Mouse (Mus musculus) spleen, adult 18-20 months (tissue): ENCODE data around the gene Six2.
"Not testable (repeated sequence)": the region's sequence is repeated elsewhere in the genome, so short reads cannot be mapped to it uniquely, and the experiment has no call there.

Experiments
- DNase-seq, 2 experiments: peaks; one replicate each; pipeline ENCODE4 v3.0.0; 2022; ENCODE audit warnings: mixed read lengths in 2 of 2

Gene Six2

GRCm38 (mm10) chr17:85689807-85690319 is 1.8 kb upstream of the Six2 start:
- DNase-seq: no peak

- DNase-seq: no peak
Observed at GRCm38 (mm10) chr17:85688911-85689806, 1.1 kb upstream of the Six2 start.

- DNase-seq: no peak
Observed at GRCm38 (mm10) chr17:85687421-85688235, 446 bp downstream of the Six2 start.

GRCm38 (mm10) chr17:85686476-85687420 is 1.3 kb downstream of the Six2 start:
- no peak for DNase-seq

- DNase-seq: no peak
Observed at GRCm38 (mm10) chr17:85685689-85686281, 2.3 kb downstream of the Six2 start.

GRCm38 (mm10) chr17:85684841-85685688 is 3.0 kb downstream of the Six2 start:
- DNase-seq: no peak

DNA sequence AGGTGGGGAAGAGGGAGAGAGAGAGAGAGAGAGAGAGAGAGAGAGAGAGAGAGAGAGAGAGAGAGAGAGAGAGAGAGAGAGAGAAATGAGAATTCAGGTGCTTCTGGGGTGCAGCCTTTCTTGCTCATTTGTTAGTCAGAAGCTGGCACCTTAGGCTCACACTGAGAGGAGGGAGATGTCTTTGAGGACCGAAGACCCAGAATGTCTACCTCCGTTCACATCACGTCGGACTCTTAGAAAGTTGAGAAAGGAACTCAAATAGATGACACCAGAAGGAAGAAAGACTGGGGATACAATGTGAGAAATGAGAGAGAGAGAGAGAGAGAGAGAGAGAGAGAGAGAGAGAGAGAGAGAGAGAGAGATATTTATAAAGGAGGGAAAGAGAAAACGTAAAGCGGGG is 3.6 kb downstream of the Six2 start:
- not testable (repeated sequence) for DNase-seq

DNA sequence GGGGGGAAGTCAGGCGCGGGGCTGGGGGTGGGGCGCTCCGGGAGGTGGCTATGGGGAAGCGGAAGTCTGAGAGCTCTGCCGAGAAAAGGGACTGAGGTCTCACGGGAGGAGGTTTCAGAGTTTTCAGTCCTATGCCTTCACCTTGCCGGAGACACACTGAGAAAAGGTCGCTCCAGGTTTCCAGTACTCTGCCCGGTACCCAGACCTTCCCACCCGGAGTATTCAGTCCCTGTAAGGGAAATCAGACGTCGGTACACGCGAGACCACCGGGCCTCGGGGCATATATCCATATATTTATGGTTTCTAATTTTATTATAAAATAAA is 4.1 kb downstream of the Six2 start:
- no peak for DNase-seq

GRCm38 (mm10) chr17:85683111-85683983 is 4.7 kb downstream of the Six2 start:
- DNase-seq: no peak

GRCm38 (mm10) chr17:85682181-85682710 is 5.8 kb downstream of the Six2 start:
- DNase-seq: no peak

- no peak for DNase-seq
Observed at GRCm38 (mm10) chr17:85681741-85682140, 6.3 kb downstream of the Six2 start.

GRCm38 (mm10) chr17:85680851-85681550 is 7.1 kb downstream of the Six2 start:
- DNase-seq: no peak

- DNase-seq: no peak
Observed at GRCm38 (mm10) chr17:85680116-85680850, 7.8 kb downstream of the Six2 start.

DNA sequence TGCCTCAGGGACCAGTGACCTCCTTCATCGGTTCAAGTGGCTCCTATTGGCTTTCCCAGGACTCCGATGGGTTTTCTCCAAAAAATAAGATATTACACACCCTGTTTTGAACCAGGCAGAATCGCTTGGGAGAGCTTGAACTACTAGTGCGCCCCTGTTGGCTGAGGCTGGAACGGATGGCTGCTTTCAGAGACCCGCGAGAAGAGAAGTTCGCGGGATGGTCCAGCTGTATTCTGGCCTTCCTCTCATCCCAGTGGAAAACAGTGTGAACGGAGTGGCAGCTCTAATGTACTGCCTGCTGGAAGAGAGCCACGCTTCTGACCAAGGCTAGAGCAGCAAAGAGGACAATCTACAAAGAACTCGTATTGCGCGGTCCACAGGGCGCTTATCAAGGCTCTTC is 8.4 kb downstream of the Six2 start:
- no peak for DNase-seq

DNA sequence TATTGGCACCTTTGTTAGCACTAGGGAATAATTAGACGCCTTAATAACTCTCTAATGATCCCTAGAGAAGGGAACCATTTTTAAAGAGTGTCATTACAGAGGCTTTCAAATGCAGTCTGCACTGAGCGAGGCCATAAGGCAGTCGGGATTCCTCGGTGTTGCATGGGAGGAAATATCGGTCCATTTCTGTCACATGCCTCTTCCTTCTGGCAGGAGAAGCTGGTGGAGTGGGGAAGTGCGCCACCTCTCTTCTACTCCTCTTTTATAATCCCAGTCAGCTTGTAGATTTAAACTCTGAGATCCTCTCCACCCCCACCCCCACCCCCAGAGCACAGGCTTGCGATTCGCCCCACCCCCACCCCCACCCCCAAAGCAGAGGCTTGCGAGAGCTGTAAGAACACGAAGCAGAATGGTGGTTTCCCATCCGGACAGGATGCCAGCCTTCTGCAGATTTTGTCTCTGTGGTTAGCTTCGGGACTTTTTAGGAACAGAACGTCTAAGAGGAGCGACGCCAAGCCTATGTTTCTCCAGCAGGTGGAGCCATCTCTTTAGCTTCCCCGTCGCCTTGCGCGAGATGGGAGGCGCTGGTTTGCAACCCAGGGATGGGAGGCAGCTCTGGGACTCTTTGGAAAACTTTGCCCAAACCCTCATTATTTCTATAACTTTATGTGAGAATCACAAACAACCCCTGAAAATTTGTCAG is 23.3 kb downstream of the Six2 start:
- DNase-seq: peak in 1 of 2 experiments; percentile 18

DNA sequence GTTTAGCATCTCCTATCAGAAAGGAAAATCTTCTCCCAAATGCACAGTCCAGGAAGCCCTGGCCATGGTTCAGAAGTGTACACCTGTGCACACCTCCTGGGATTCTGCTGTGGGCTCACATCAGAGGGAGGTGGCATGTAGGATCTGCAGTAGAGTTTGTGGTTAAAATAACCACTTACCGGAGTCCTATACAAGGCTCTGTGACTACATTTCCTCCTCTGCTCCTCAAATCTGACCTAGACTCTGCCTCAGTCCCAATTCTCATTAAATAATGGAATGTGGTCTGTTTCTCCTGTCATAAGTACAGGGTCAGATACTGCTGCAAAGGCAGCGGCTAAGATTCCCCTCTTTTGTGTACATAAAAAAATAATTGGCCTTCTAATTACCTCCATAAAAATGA is 23.9 kb downstream of the Six2 start:
- DNase-seq: no peak

DNA sequence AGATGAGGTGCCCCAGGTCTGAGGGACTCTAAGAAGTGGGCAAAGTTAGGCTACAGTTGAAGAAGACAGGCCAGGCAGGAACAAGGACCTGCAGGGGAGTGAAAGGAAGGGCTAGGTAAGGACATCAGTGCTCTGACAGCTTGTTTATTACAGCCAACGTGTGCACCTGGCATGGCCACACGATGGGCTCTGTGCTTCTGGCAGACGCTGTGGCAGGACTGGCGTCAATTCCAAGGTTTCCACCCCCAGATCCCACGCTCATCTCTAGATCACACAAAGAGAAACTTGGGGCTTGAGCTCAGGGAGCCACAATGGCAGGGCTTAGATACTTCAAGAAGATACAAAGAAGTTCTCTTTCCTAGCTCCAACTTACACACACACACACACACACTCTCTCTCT is 26.6 kb downstream of the Six2 start:
- no peak for DNase-seq

- no peak for DNase-seq
Observed at GRCm38 (mm10) chr17:85660016-85660415, 28.1 kb downstream of the Six2 start.
